Mouse (Mus musculus) embryo, embryonic 11.5 days (tissue): ENCODE results near the gene Stt3b.

ENCODE experiments used
- DNase-seq: peaks from one replicate; pipeline ENCODE4 v3.0.0-alpha.2; 2012; ENCODE audit warnings: low read depth, low spot score

The Stt3b gene

GRCm38 (mm10) chr9:115215830-115216701, 94.2 kb downstream of the Stt3b start:
- DNase-seq, result peak; percentile 48

GRCm38 (mm10) chr9:115214572-115215571, 95.3 kb downstream of the Stt3b start:
- no peak for DNase-seq

GRCm38 (mm10) chr9:115213755-115214264, 96.4 kb downstream of the Stt3b start:
- no peak for DNase-seq

- no peak for DNase-seq
Observed at GRCm38 (mm10) chr9:115210535-115210934, 99.7 kb downstream of the Stt3b start.

GRCm38 (mm10) chr9:115209737-115210136, 100.5 kb downstream of the Stt3b start:
- DNase-seq, result no peak

GRCm38 (mm10) chr9:115206219-115206618, 104.0 kb downstream of the Stt3b start:
- DNase-seq, result no peak

GRCm38 (mm10) chr9:115205491-115205890, 104.7 kb downstream of the Stt3b start:
- DNase-seq, result no peak

- DNase-seq, result no peak
Observed at GRCm38 (mm10) chr9:115203136-115203535, 107.1 kb downstream of the Stt3b start.

GRCm38 (mm10) chr9:115201264-115201663, 109.0 kb downstream of the Stt3b start:
- no peak for DNase-seq

- DNase-seq, result no peak
Observed at GRCm38 (mm10) chr9:115200166-115200862, 109.9 kb downstream of the Stt3b start.

- no peak for DNase-seq
Observed at GRCm38 (mm10) chr9:115197082-115197481, 113.1 kb downstream of the Stt3b start.

- no peak for DNase-seq
Observed at GRCm38 (mm10) chr9:115192890-115193289, 117.3 kb downstream of the Stt3b start.
